Mouse (Mus musculus): ENCODE results near the gene Olfr223.
A peak's percentile ranks its signal among the peaks of the same experiment; 100 is the strongest.
"Not testable (repeated sequence)": the region's sequence is repeated elsewhere in the genome, so short reads cannot be mapped to it uniquely, and the experiment has no call there.

Olfr223 gene

DNA sequence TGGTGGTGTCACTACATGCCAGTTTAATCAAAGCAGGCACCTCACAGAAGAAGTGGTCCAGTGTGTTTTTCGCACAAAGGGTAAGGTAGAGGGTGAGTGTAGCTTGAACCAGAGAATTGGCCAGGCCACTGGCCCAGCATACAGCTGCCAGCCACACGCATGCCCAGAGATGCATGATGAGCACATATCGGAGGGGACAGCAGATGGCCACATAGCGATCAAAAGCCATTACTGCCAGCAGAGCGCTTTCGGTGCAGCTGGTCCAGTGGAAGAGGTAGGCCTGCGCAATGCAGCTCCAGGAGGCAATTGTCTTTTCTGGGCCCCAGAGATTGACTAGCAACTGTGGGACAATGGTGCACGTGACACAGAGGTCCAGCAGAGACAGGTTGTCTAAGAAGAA, 3.6 kb downstream of the Olfr223 start:
- no peak for DNase-seq

DNA sequence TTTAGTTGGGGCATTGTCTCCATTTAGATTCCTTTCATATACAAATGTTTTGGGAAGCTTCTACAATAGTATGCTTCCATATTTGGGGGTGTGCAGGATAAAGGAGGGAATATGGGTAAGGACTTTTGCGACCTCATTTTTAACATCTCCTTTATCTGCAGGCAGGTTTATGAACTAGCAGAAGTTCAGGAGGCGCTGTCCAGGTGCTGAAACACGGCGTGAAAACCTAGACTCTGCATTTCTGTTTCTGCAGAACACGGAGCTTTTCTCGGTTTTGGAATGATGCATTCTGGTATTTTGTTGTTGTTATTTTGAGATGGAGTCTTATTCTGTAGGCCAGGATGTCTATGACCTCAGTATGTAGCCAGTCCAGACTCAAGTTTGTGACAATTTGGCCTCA, 8.6 kb downstream of the Olfr223 start:
- no peak for DNase-seq

DNA sequence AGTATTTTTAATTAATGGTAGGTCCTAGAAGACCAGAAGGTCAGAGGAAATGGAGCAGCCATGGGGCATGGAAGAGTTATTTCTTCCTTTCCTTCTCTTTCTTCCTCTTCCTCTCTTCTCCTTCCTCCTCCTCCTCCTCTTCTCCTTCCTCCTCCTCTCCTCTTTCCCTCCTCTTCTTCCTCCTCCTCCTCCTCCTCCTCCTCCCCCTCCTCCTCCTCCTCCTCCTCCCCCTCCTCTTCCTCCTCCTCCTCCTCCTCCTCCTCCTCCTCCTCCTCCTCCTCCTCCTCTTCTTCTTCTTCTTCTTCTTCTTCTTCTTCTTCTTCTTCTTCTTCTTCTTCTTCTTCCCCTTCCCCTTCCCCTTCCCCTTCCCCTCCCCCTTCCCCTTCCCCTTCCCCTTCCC, 17.0 kb downstream of the Olfr223 start, which contains the start of gene Olfr222:
TSS of gene Olfr222 (minus strand) at position 101 of the 400 bp plus-strand sequence.
- DNase-seq, result not testable (repeated sequence)

DNA sequence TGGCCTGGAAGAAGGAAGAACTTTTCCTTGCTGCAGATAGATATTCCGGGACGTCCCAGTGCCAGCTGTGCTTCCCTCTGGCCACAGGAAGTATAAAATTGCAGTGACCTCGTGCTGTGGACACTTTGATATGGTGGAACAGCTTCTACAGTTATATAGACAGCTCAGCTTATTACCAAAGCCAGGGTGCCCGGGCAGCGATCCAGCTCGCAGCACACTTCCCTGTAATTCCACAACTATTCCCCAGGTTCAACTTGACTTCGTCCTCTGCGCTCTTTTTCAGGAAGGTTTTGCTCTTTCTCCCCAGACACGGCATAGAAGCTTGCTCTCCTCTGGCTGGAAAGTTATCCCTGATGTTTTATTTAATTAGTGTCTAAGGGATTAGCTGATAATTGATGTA, 17.4 kb downstream of the Olfr223 start:
- no peak for DNase-seq

DNA sequence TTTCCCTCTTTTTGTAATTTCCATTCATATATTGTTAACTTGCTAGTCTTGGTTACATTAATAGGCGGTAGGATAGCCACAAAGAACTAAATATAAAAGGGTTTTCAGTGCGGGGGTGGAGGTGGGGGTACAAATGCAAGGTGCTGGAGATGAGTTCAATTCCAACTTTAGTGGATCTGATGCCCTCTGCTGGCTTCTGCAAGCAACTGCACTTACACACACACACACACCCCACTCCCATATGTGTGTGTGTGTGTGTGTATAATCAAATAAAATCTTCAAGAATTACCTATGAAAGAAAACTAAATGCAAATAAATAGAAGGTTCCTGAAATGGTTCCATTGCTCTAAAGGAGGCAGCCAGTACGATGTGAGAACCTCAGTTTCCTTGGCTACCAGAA, 23.8 kb downstream of the Olfr223 start:
- peak; percentile 14 for DNase-seq

DNA sequence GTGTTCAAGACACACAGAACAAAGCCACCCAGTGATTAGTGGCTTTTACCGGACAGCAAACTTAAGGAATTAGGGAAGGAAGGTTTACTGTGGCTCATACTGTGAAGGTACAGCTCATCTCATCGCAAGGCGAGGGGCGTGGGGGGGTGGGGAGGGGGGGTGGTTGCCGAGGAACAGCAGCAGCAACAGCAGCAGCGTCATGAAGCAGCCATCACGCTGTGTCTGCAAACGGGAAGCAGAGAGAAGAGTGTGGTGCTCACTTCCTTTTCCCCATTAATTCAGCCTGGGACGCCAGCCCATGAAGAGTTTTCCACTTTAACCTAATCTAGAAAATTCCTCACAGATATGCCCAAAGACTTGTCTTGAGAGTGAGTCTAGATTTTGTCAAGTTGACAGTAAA, 30.3 kb downstream of the Olfr223 start:
- DNase-seq, result no peak

DNA sequence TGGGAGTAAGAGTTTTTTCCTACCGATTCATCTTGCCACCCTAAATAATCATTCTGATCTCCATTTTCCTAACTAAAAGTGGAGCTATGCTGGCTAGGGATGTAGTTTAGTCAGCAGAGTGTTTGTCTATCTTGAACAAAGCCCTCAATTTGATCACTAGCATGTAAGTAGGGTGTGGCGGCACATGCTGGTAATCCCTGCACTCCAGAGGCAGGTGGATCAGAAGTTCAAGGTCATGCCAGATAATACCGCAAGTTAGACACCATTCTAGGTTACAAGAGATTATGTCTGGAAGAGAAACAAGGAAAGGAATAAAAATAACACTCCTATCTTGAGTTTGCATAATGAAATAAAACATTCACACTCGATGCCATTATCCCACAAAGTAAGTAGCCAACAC, 30.8 kb downstream of the Olfr223 start:
- DNase-seq, result no peak

DNA sequence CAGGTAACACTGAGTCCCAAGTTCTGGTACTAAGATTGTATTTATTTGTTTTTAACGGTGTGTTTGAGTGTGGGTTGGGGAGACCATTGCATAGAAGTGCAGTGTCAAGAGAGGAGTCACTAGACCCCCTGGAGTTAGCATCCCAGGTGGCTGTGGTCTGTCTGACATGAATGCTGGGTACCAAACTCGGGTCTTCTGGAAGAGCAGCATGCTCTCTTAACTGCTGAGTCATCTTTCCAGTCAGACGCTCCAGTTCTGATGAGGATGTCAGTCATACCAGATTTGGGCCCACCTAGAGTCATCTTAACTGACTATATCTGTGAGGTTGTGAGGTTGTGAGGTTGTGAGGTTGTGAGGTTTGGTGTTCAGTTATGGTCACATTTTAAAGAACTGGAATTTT, 32.2 kb downstream of the Olfr223 start:
- DNase-seq, result no peak

DNA sequence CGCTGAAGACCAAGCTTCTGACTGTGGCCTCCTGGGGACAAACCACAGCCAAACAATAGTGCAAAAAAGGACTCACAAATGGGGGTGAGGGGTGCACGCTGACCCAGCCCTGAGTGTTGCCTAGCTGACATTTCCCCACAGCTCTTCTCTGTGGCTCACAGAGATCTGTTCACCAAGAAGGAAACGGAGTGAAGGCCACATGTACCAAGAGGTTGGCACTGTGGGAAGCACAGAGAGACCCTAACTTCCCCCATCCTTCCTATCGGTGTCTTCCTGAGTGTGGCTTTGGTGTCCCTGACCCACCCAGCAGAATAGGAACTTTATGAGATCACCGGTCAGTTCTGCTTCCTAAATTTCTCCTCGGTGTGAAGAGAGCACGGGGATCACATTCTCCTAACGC, 38.6 kb downstream of the Olfr223 start:
- DNase-seq, result no peak

DNA sequence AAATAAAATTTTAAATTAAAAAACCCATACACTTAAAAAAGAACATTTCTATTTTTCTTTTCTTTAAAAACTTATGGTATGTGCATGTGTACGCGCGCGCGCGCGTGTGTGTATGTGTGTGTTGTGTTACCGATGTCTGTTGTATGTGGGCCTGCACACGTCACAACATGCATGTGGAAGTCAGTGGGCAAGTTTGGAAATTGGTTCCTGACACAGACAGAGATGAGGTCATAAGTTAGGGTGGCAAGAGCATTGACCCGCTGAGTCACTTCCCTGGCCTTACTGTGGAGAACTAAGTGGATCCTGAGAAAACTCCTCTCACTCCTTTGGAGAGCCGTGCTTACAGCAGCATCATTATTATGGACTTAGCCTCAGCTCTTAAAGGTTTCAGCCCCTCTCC, 39.0 kb downstream of the Olfr223 start:
- no peak for DNase-seq

DNA sequence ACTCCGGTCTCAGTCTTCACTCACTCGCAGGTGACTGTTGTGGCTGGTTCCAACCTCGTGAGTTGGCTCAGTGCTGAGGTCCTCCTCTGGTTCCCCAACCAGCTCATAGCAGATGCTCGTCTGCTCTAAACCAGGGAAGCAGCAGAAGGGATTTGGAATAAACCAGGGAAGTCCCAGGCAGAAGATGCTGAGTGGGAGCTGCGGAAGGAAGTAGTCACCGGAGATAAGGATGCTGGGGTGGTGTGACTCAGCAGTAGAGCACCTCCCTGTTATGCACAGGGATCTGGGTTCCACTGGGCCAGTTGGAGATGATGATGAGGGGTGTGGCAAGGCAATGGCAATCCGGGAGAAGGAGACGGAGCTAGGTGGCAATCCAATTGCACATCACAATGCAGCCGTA, 49.1 kb downstream of the Olfr223 start:
- DNase-seq, result no peak

DNA sequence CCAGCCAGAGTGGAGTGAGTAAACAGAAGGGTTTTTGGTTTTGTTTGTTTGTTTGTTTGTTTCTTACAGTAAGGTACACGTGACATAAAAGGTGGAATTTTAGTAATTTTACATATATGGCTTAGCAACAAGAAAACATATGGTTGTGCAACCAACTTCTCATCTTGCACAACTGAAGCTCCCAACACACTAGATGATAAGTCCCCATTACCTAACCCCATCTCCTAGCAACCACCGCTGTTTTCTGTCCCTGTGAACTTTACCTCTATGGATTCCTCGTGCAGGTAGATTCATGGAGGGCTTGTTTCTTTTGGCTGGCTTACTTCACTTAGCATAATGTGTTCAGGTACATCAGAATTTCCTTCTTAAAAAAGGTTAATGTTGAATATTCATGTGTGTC, 49.7 kb downstream of the Olfr223 start:
- no peak for DNase-seq

DNA sequence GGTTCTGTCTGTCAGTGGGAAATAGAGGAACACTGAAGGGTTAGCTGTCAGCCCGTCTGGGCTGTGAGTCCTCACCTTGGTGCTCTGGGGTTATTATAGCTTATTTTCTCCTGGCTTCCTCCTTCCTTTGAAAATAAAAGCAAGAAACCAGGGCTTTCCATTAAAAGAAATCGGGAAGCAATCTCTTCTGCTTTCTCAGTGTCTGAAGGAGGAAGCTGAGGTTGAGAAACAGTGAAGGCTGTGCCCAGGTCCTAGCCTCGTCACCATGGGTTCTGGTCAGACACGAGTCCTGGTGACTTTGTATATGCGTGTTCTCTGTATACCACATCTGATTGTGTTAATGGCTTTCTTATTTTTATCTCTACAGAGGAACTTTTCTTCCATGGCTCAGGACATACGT, 50.6 kb downstream of the Olfr223 start:
- no peak for DNase-seq

DNA sequence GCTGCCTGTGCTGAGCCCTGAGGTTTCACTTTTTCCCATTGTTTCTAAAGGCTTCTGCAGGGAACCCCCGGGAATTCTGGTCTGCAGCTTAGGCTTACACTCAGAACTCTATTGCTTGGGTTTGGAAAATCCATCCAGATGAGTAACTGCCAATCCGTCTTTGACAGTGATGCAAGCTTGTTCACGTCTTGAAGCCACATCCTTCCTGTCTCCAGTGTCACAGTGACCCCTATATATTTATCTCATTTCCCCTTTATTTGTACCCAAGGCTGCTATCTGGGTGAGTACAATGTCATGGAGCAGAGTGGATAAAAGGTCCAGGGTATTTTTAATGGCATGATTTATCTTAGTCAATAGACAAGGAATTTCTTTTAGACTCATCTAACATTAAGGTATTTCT, 51.8 kb downstream of the Olfr223 start, which contains the start of gene Nlrp3:
TSS of gene Nlrp3 (plus strand) at position 245 of the 400 bp plus-strand sequence.
- DNase-seq, result no peak

DNA sequence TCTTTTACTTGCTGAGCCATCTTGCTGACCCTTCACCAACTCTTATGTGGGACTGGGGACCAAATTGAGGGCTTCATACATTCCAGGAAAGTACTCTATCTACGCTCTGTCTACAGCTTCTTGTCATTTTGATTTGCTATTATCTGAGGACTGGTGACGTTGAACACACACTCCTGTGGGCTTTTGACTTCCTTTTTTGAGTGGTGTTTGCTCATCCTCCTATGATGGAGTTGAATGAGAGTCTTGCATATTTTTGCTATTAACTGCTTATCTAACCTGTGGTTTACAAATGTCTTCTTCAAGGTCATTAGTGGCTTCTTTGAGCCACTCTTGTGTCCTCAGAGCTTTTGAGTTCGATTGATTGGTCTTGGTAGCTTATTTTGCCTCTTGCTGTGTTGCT, 53.0 kb downstream of the Olfr223 start:
- no peak for DNase-seq

Measured in cerebellum, adult 9-10 months (tissue).